Mouse (Mus musculus): ENCODE results near the gene Pcgf1.

Pcgf1 gene

GRCm38 (mm10) chr6:83077630-83078323, at the start of gene Pcgf1:
Gene Pcgf1 (plus strand): TSS chr6:83077869.
- DNase-seq (ENCODE audit: low spot score) = no peak

GRCm38 (mm10) chr6:83029777-83030176, 47.9 kb upstream of the Pcgf1 start:
- no peak for DNase-seq (ENCODE audit: low spot score)

DNA sequence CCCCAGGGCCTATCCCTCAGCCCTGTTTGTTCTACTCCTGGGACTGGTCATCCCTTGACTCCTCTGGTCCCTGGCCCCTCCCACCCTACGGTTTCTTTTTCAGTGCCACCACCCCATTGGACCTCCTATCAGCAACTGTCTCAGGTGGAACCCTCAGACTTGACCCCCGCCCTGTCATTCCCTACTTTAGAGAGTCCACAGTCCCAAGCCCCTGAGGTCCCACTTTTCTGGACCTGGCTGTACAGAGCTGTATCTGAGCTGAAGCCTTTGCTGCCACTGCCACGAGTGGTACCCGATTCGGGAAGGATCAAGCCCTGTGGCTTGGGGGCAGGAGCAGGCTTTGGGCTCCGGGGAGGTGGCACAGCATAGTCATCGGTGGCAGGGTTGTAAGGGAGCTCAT, 46.6 kb upstream of the Pcgf1 start:
- no peak for DNase-seq (ENCODE audit: low spot score)

DNA sequence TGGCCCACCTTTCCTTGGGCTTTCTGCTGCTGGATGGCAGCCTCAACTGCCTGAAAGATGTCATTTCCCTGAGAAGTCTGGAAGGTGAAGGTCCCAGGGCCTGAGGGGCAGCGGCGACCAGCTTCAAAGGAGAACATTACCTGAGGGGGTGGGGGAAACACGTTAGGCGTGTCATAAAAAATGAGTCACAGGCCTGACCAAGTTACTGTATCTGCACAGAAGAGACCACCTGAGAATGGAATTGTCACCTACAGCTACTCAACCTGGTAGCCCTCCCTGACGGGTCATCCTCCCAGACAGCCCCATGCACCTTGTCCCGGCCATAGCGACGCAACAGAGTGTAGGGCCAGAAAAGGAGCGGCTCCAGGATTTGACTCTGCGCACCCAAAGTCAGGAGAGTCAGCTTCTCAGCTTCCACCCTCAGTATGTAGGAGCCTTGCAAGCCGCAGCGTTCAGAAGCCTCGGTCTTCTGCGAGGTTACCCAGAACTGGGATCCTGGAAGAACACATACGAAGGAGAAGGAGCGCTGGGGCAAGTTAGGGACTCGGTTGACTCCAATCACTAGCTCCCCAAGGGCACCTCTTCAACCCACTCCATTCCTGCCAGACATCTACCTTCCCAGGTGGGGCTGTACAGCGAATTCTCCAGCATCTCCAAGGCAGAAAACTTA, 45.6 kb upstream of the Pcgf1 start:
- DNase-seq (ENCODE audit: low spot score) = no peak

- peak; percentile 49 for DNase-seq (ENCODE audit: low spot score)
Observed at GRCm38 (mm10) chr6:83032769-83033191, 44.9 kb upstream of the Pcgf1 start.

- peak; percentile 76 for DNase-seq (ENCODE audit: low spot score)
Observed at GRCm38 (mm10) chr6:83033249-83034185, 44.2 kb upstream of the Pcgf1 start, which contains the start of the genes Dok1 and Loxl3. Gene Dok1 (minus strand): TSS chr6:83033471. Gene Loxl3 (plus strand): TSS chr6:83034173.

DNA sequence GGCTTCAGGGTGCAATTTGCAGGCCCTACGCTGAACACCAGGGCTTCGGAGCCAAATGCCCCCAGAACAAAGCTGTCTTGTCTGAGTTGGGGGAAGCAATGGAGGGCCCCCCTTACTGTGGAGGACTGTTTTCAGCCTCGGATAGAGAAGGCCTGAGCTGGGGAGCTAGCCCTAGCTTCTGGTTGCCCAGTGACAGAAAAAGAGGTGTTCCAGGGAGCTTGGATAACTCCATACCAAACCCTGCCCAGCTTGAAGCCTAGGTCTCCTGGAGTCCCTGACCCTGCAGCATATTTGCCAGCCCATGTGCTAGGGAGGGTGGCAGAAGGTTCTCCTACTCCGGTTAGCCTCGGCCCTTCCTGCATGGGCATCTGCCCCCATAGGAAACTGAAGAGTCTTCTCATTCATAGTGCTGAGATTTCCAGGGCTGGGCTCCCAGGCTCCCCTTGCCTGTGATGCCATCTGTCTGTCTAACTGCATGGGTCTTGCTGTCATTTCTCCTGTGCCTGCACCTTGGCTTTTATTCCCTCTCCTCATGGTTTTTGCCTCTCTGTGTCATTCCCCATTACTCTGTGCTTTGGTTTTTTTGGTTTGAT, 43.1 kb upstream of the Pcgf1 start:
- no peak for DNase-seq (ENCODE audit: low spot score)

GRCm38 (mm10) chr6:83037188-83037587, 40.5 kb upstream of the Pcgf1 start:
- no peak for DNase-seq (ENCODE audit: low spot score)

GRCm38 (mm10) chr6:83038496-83039012, 39.1 kb upstream of the Pcgf1 start:
- DNase-seq (ENCODE audit: low spot score) = peak; percentile 86

- DNase-seq (ENCODE audit: low spot score) = no peak
Observed at GRCm38 (mm10) chr6:83040601-83041000, 37.1 kb upstream of the Pcgf1 start.

DNA sequence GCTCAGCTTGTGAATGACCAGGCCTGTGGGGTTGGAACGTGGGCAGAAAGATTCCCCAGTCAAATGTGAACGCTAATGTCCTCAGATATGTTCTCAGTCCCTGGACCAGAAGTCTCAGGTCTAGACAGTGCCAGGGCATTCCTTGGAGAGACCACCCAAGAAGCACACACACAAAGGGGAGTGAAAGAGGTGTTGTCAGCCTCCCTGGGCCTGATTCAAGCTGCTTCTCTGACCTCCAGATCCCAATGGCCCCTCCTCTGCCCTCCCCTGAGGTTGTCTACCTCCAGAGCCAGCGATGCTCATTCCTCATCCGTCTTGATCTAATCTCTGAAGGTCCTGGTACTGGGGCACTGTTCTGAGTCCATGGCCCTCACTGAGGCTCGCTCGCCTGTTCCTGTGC, 34.1 kb upstream of the Pcgf1 start:
- DNase-seq (ENCODE audit: low spot score) = no peak

DNA sequence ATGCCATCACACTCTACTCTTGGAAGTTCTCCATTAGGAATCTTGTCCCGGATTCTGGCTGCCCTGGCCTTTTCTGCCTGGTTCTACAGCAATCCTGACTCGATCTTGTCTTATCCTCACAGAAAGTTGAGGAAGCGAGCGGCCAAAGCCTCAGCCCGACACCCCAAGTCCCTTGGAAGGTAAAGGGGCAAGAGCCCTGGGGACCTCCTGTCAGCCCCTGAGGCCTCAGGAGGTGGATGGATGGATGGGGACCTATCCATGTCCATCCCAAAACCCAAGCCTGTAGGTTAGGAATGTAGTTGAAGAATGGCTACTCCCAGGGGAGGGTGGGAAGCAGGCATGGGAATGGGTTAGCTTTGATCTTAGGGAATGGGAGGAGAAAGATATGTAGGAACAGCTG, 33.7 kb upstream of the Pcgf1 start:
- no peak for DNase-seq (ENCODE audit: low spot score)

DNA sequence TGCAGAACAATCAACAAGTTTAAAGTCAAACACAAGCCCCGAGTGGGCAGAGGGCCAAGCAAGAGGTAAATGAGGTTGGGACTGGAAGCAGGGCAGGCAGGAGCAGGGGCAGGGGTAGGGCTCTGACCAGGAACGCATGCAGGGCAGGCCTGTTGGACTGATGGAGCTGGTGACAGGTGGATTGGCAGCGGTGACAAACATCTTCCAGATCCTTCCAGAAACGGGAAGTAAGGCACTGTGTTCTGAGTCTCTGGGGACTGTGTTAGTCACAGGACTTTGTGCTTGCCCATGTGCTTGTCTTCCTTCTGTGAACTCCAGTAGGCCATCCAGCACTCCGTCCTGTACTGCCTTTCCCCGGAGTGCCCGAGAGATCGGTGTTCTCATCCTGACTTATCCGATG, 32.9 kb upstream of the Pcgf1 start:
- DNase-seq (ENCODE audit: low spot score) = no peak

DNA sequence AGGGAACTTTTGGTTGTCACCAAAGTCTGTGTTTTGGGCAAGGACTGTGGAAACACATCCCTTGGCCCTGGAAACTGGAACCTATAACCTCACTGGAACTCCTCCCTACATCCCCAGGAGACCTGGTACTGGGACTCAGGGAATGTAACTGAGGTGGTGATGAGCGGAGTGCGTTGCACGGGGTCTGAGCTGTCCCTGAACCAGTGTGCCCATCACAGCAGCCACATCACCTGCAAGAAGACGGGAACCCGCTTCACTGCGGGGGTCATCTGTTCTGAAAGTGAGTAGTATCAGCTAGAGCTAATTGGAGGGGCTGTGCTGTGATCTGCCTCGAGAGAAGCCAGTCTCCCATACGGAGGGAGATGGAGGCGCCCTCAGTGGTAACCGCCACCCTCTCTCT, 28.3 kb upstream of the Pcgf1 start:
- DNase-seq (ENCODE audit: low spot score) = no peak

- peak; percentile 30 for DNase-seq (ENCODE audit: low spot score)
Observed at GRCm38 (mm10) chr6:83053136-83053960, 24.3 kb upstream of the Pcgf1 start.

GRCm38 (mm10) chr6:83054074-83054851, 23.4 kb upstream of the Pcgf1 start, which contains the start of gene Aup1:
Gene Aup1 (plus strand): TSS chr6:83054521.
- DNase-seq (ENCODE audit: low spot score) = peak; percentile 96

GRCm38 (mm10) chr6:83054871-83055431, 22.7 kb upstream of the Pcgf1 start, which contains the start of gene Htra2:
Gene Htra2 (minus strand): TSS chr6:83055273.
- no peak for DNase-seq (ENCODE audit: low spot score)

DNA sequence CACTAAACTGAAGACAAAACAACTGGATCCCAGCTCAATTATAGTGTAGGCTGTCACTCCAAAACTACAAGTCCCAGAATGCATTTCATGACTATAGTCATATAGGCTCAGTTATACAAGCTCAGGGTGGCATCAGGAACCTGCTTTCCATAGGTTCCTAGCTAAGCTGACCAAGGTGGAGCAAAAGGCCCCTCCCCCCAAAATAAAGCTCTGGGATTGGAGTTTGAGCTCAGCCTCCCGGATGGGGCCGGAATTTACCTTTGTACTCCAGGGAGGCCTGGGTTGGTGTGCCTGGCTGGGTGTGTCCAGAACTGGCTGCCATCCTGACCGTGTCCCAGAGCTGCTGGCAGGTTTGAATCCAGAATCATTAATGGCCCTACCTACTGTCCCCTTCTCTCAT, 19.9 kb upstream of the Pcgf1 start, which contains the start of gene Dqx1:
TSS of gene Dqx1 (plus strand) at position 55 of the 400 bp plus-strand sequence.
- DNase-seq (ENCODE audit: low spot score) = no peak

GRCm38 (mm10) chr6:83058725-83059124, 18.9 kb upstream of the Pcgf1 start:
- no peak for DNase-seq (ENCODE audit: low spot score)

Measured in ovary, postnatal 36 days (tissue).